Mouse (Mus musculus) liver, embryonic 11.5 days (tissue): ENCODE results near the gene Ackr3. TPM values are rescaled to one million over a fixed set of nuclear protein-coding genes. Genes with fewer than 3 reads are reported as not detected.

Experiments used
- ATAC-seq: fragments of 200-750 bp; cut with Nextera tagmentation; replicated peaks from 2 replicates; pipeline ENCODE4 v1.8.0; 2017; ENCODE audit warnings: moderate number of reproducible peaks, mild to moderate bottlenecking, moderate TSS enrichment, moderate library complexity; ENCODE audit not compliant: low FRiP score
- DNase-seq: peaks from one replicate; pipeline ENCODE4 v3.0.0-alpha.2; 2017; ENCODE audit warnings: low spot score
- H3K27ac ChIP-seq: fragments of 300-500 bp; sonication (generic); 2 replicates; pipeline ENCODE4 v1.5.1; 2014; ENCODE audit warnings: mild to moderate bottlenecking, low read depth, low read length, control low read depth
- H3K27me3 ChIP-seq: fragments of 300-500 bp; sonication (generic); replicated peaks from 2 replicates; pipeline ENCODE4 v1.6.1; 2014; ENCODE audit warnings: low read length, mixed read lengths; ENCODE audit not compliant: control insufficient read depth, insufficient read depth
- H3K36me3 ChIP-seq: fragments of 300-500 bp; sonication (generic); 2 replicates; pipeline ENCODE4 v1.6.1; 2014; ENCODE audit warnings: mild to moderate bottlenecking, low read length, moderate library complexity, mixed read lengths; ENCODE audit not compliant: control insufficient read depth, insufficient read depth
- H3K4me1 ChIP-seq: fragments of 300-500 bp; sonication (generic); replicated peaks from 2 replicates; pipeline ENCODE4 v1.6.1; 2014; ENCODE audit warnings: low read length, mixed read lengths; ENCODE audit not compliant: control insufficient read depth, insufficient read depth
- H3K4me2 ChIP-seq: fragments of 300-500 bp; sonication (generic); 2 replicates; pipeline ENCODE4 v1.6.1; 2014; ENCODE audit warnings: mild to moderate bottlenecking, control low read depth, moderate library complexity
- H3K4me3 ChIP-seq: fragments of 300-500 bp; sonication (generic); 2 replicates; pipeline ENCODE4 v1.5.1; 2014; ENCODE audit warnings: low read depth, low read length, control low read depth
- H3K9ac ChIP-seq: fragments of 300-500 bp; sonication (generic); 2 replicates; pipeline ENCODE4 v1.6.1; 2014; ENCODE audit warnings: low read depth, low read length, control low read depth
- H3K9me3 ChIP-seq: fragments of 300-500 bp; sonication (generic); 2 replicates; pipeline ENCODE4 v1.6.1; 2016; ENCODE audit warnings: low read length, inconsistent platforms, mixed read lengths; ENCODE audit not compliant: control insufficient read depth
- WGBS: fragments of 180-500 bp; shearing (Covaris S2); extraction: QIAGEN DNeasy Blood & Tissue Kit; methylation state at CpG from one replicate; pipeline ENCODE4 v1.1.7; 2014; 5-methylcytosine and 5-hydroxymethylcytosine counted together
- polyA plus RNA-seq: library from polyadenylated mRNA; unstranded; fragments of >200 nt; fragmentation: Nextera tagmentation; extraction: Ambion mirVana; gene quantifications from 2 replicates; pipeline ENCODE4 v1.2.1, GENCODE M21; 2014

Gene Ackr3
- polyA plus RNA-seq, 1 experiment from 2014 or later: 22.3 TPM

DNA sequence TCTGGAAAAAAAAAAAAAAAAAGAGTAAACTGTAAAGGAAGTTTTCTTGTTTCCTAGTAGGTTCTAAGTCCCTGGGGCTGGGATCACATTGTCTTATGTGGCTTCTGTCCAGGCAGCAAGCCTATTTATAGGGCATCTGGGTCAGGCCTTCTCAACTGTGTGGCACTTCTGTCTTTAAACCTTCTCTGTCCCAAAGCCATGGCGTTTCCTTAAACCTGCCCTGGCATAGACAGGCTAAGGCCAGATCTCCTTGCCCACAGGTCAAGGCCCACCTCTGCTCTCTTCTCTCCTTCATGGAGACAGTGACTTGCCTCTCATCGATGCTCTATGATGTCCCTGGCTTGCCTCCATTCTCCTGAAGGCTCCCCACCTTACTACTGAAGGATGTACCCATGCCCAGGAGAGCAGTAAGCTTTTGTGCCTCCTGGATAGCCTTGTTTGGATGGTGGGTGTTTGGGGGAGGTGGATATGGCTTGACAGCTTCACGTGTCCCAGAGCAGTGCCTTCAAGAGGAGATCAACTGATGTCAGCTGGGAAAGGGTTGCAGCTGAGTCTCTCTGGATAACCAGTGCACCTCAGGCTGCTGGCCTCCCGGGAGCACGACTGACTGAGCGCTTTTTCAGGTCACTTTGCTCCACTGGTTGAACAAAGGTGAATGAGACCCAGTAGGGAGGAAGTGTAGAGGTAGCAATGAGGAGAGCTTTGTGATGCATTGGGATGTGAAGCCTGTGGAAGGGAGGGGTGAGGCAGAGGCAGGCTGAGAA is 4.1 kb downstream of the Ackr3 start:
- Histone ChIP-seq H3K9me3 (no peaks in the 10 kb centered on the region), H3K4me2 (peak overlapping the region; percentile 54), H3K27ac (no peak overlapping the region), H3K9ac (peak overlapping the region; percentile 31; the same call in 1 of the 2 replicates), H3K27me3 (peaks cover 18% of the 10 kb centered on the region), H3K36me3 (no peaks in the 10 kb centered on the region; the same call in 1 of the 2 replicates), H3K4me1 (peaks cover under 1% of the 10 kb centered on the region), H3K4me3 (peak overlapping the region; percentile 56; the same call in 1 of the 2 replicates)
- 64% methylated on average over 6 of the region's 6 CpGs for WGBS
- ATAC-seq: no peak
- no peak for DNase-seq

DNA sequence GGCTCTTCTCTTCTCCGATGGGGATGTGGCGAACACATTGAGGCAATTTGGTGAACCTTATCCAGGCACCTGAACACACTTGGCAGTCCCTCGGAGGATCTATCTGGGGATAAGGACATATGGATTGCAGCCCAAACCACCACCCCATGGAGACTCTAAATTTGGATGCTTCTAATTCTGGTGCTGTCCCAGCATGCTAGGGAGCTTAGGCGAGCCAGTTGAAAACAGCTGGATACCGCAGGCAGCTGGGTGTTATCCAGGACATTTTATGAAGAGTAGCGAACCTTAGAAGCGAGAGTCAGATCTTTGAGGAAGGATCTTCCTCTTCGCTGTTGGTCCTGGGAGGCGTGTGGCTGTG is 4.7 kb downstream of the Ackr3 start:
- 77% methylated on average over 9 of the region's 9 CpGs for WGBS

DNA sequence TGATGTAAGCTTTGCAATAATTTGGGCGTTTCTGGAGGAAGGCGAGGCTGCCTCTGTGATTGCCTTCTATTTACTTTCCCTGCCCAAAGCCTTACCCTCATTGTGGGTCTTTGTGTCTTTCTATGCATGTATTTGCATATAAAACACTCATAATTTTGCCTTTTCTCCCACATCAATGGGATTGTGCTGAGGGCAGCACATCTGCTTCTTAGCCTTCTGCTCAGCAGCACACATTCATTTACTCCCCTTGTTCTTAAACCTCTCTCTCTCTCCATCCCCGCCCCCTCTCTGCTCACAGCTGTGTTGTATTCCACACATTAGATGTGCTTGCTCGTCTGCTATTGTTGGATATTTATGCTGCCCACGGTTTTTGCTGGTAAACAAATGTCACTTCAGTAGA is 5.3 kb downstream of the Ackr3 start:
- no peak overlapping the region for H3K4me3 ChIP-seq
- no peak for ATAC-seq
- no peaks in the 10 kb centered on the region for H3K9me3 ChIP-seq
- no peak overlapping the region for H3K9ac ChIP-seq
- H3K27ac ChIP-seq: no peak overlapping the region
- H3K4me2 ChIP-seq: no peak overlapping the region
- H3K36me3 ChIP-seq: no peaks in the 10 kb centered on the region; the same call in 1 of the 2 replicates
- DNase-seq: no peak
- H3K27me3 ChIP-seq: peaks cover 10% of the 10 kb centered on the region
- H3K4me1 ChIP-seq: no peaks in the 10 kb centered on the region
- 74% methylated on average over 5 of the region's 5 CpGs for WGBS

More for the DNA sequence above, 4.7 kb downstream of the Ackr3 start:
- Histone ChIP-seq H3K9ac (no peak overlapping the region), H3K4me2 (peak overlapping the region; percentile 54; the same call in 1 of the 2 replicates), H3K9me3 (no peaks in the 10 kb centered on the region), H3K27me3 (peaks cover 14% of the 10 kb centered on the region), H3K36me3 (no peaks in the 10 kb centered on the region; the same call in 1 of the 2 replicates), H3K4me1 (no peaks in the 10 kb centered on the region), H3K4me3 (no peak overlapping the region), H3K27ac (no peak overlapping the region)
- no peak for DNase-seq
- ATAC-seq: no peak

DNA sequence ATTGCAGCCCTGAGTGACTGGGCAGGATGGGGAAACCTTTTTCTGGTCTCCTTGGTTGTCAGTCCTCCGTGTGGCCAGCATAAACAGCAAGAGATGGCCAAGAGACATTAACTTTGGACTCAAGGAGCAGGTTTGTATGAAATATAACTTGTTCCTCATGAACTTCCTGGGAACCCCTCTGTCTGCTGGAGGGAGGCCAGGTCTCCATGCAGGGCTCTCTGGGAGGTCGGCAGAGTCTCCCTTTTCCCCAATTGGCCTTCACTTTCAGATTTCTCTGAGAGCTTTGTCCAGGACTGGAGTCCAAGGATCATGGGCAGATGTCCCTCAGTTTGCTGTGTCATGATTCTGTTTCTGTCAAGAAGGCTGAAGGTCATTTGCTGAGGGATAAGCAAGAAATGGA is 6.0 kb downstream of the Ackr3 start:
- H3K9ac ChIP-seq: no peak overlapping the region
- ATAC-seq (no peak), DNase-seq (no peak)
- H3K27me3 ChIP-seq: peaks cover 8% of the 10 kb centered on the region
- no peak overlapping the region for H3K4me3 ChIP-seq
- H3K9me3 ChIP-seq: no peaks in the 10 kb centered on the region
- no peaks in the 10 kb centered on the region for H3K4me1 ChIP-seq
- H3K27ac ChIP-seq: no peak overlapping the region
- WGBS: 63% methylated on average over 2 of the region's 2 CpGs
- H3K36me3 ChIP-seq: peaks cover 2% of the 10 kb centered on the region; the same call in 1 of the 2 replicates
- H3K4me2 ChIP-seq: no peak overlapping the region

DNA sequence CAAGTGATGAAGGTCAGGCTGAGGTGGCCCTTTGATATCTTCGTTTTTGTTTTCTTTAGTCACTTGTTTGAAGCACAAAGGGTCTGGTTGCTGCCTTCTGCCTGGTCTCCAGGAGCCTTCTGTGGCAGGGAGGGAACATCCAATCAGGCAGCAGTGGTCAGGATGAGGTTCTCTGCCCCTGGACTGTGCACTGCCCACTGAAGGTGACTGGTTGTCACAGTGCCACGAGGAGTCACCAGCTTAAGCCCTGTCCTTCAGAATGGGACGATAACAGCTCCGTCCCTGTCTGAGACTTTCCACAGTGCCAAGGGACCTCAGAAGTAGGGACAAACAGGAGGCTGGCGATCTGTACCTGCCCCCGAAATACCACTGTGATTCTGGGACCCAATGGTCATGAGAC is 6.6 kb downstream of the Ackr3 start:
- H3K27ac ChIP-seq: no peak overlapping the region
- no peaks in the 10 kb centered on the region for H3K4me1 ChIP-seq
- ATAC-seq: no peak
- no peak overlapping the region for H3K4me2 ChIP-seq
- WGBS: 81% methylated on average over 6 of the region's 6 CpGs
- H3K36me3 ChIP-seq: peaks cover 2% of the 10 kb centered on the region; the same call in 1 of the 2 replicates
- H3K9ac ChIP-seq: no peak overlapping the region
- peaks cover 2% of the 10 kb centered on the region for H3K27me3 ChIP-seq
- no peak overlapping the region for H3K4me3 ChIP-seq
- no peaks in the 10 kb centered on the region for H3K9me3 ChIP-seq
- no peak for DNase-seq

- DNase-seq: no peak
- no peak overlapping the region for H3K27ac ChIP-seq
- no peaks in the 10 kb centered on the region; the same call in 1 of the 2 replicates for H3K27me3 ChIP-seq
- H3K4me2 ChIP-seq: no peak overlapping the region
- peaks cover 2% of the 10 kb centered on the region; the same call in 1 of the 2 replicates for H3K36me3 ChIP-seq
- H3K9me3 ChIP-seq: no peaks in the 10 kb centered on the region
- no peak for ATAC-seq
- H3K9ac ChIP-seq: no peak overlapping the region
- no peaks in the 10 kb centered on the region for H3K4me1 ChIP-seq
- H3K4me3 ChIP-seq: no peak overlapping the region
- 77% methylated on average over 4 of the region's 4 CpGs for WGBS
These were observed 7.0 kb downstream of the Ackr3 start for GRCm38 (mm10) chr1:90210761-90211160.

DNA sequence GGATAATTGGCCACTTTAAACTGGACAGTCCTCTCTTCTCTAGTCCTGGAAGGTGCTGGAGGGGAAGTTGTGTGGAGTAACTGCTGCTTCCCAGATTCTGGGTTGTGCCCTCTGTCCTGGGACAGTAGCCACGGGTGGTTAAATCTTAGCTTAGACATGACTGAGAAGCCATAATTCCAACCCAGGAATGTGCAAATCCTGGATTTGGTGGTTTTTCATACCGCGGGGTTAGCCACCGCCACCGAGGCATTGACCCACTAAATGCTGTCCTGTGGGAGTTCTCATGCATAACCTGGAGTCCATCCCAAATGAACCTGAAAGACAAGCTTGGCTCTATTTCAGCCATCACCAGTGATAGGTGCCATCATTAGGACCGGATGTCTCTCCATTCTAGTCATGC is 8.6 kb downstream of the Ackr3 start:
- H3K27me3 ChIP-seq: no peaks in the 10 kb centered on the region; the same call in 1 of the 2 replicates
- H3K4me1 ChIP-seq: no peaks in the 10 kb centered on the region; the same call in 1 of the 2 replicates
- no peak overlapping the region for H3K4me2 ChIP-seq
- no peak for ATAC-seq
- H3K4me3 ChIP-seq: no peak overlapping the region
- no peak for DNase-seq
- no peak overlapping the region for H3K27ac ChIP-seq
- no peak overlapping the region for H3K9ac ChIP-seq
- WGBS: 89% methylated on average over 6 of the region's 6 CpGs
- no peaks in the 10 kb centered on the region for H3K9me3 ChIP-seq
- peaks cover 2% of the 10 kb centered on the region; the same call in 1 of the 2 replicates for H3K36me3 ChIP-seq

DNA sequence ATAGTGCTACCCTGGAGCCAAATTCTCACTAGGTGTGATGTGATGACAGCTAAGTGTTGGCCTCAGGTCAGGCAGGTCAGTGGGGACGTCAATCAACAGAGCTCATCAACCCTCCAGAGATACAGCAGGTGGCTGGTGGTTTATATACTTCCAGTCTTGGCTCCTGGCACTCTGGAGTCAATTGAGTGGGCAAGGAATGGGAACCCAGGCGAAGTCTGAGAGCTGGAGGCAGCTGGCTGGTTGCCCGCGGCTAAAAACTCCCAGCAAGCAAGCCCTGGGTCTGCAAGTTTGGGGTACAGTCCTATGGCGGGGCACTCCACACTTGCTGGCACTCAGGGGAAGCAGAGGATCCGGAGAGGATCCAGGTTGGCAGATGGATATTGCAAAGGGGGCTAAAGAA is 9.1 kb downstream of the Ackr3 start:
- H3K4me3 ChIP-seq: no peak overlapping the region
- no peaks in the 10 kb centered on the region; the same call in 1 of the 2 replicates for H3K4me1 ChIP-seq
- WGBS: 77% methylated on average over 6 of the region's 6 CpGs
- H3K27ac ChIP-seq: no peak overlapping the region
- no peaks in the 10 kb centered on the region for H3K9me3 ChIP-seq
- peaks cover 2% of the 10 kb centered on the region; the same call in 1 of the 2 replicates for H3K36me3 ChIP-seq
- DNase-seq (no peak), ATAC-seq (no peak)
- no peak overlapping the region for H3K4me2 ChIP-seq
- H3K9ac ChIP-seq: no peak overlapping the region
- no peaks in the 10 kb centered on the region; the same call in 1 of the 2 replicates for H3K27me3 ChIP-seq

GRCm38 (mm10) chr1:90214021-90214420 is 10.2 kb downstream of the Ackr3 start:
- Histone ChIP-seq H3K36me3 (peaks cover 2% of the 10 kb centered on the region; the same call in 1 of the 2 replicates), H3K4me3 (no peak overlapping the region), H3K9me3 (no peaks in the 10 kb centered on the region), H3K4me2 (no peak overlapping the region), H3K27ac (no peak overlapping the region), H3K9ac (no peak overlapping the region), H3K4me1 (no peaks in the 10 kb centered on the region; the same call in 1 of the 2 replicates), H3K27me3 (no peaks in the 10 kb centered on the region; the same call in 1 of the 2 replicates)
- DNase-seq (no peak), ATAC-seq (no peak)
- 94% methylated on average over 12 of the region's 12 CpGs for WGBS
